Mouse (Mus musculus) splenic B cell, adult 2 months (primary cell): ENCODE measurements around the gene Ifi203.
"Not testable (repeated sequence)": the region's sequence is repeated elsewhere in the genome, so short reads cannot be mapped to it uniquely, and the experiment has no call there.

Source experiments
- DNase-seq: peaks from one replicate; pipeline ENCODE4 v3.0.0-alpha.2; 2011; ENCODE audit warnings: low read depth, low spot score
- H3K27me3 ChIP-seq: 2 replicates; pipeline ENCODE4 v1.6.1; 2012; ENCODE audit warnings: mild to moderate bottlenecking, low read length, moderate library complexity, mixed read lengths; ENCODE audit not compliant: control insufficient read depth, poor library complexity, insufficient read depth, severe bottlenecking
- H3K36me3 ChIP-seq: 2 replicates; pipeline ENCODE4 v1.6.1; 2012; ENCODE audit warnings: mild to moderate bottlenecking, low read length, moderate library complexity, mixed read lengths; ENCODE audit not compliant: control insufficient read depth, poor library complexity, insufficient read depth, severe bottlenecking

The Ifi203 gene

GRCm38 (mm10) chr1:173941924-173942779 is at the start of gene Ifi203, which contains the start of gene Mndal:
TSS of gene Ifi203 (minus strand) at chr1:173942672.
TSS of gene Mndal (minus strand) at chr1:173942491.
- peak; percentile 21 for DNase-seq
- H3K27me3 ChIP-seq, H3K36me3 ChIP-seq: not testable (repeated sequence)

- H3K36me3 ChIP-seq, DNase-seq, H3K27me3 ChIP-seq: not testable (repeated sequence)
These were observed 40.3 kb upstream of the Ifi203 start, which contains the start of gene Ifi202b for GRCm38 (mm10) chr1:173982694-173983305. TSS of gene Ifi202b (minus strand) at chr1:173982744.

GRCm38 (mm10) chr1:173981038-173981437 is 38.6 kb upstream of the Ifi203 start:
- peak; percentile 12 for DNase-seq
- not testable (repeated sequence) for H3K36me3 ChIP-seq, H3K27me3 ChIP-seq

- Histone ChIP-seq H3K27me3 (no peaks in the 10 kb centered on the region), H3K36me3 (no peaks in the 10 kb centered on the region)
- peak; percentile 73 for DNase-seq
These were observed 35.1 kb upstream of the Ifi203 start for GRCm38 (mm10) chr1:173977622-173978021.

GRCm38 (mm10) chr1:173973111-173973510 is 30.6 kb upstream of the Ifi203 start:
- DNase-seq: no peak
- H3K27me3 ChIP-seq: no peaks in the 10 kb centered on the region

GRCm38 (mm10) chr1:173961491-173961890 is 19.0 kb upstream of the Ifi203 start:
- DNase-seq, H3K27me3 ChIP-seq, H3K36me3 ChIP-seq: not testable (repeated sequence)

More at GRCm38 (mm10) chr1:173973111-173973510, 30.6 kb upstream of the Ifi203 start:
- no peaks in the 10 kb centered on the region for H3K36me3 ChIP-seq

- not testable (repeated sequence) for DNase-seq, H3K36me3 ChIP-seq, H3K27me3 ChIP-seq
These were observed 17.5 kb upstream of the Ifi203 start for GRCm38 (mm10) chr1:173959998-173960397.

- not testable (repeated sequence) for H3K27me3 ChIP-seq, H3K36me3 ChIP-seq, DNase-seq
These were observed 13.5 kb upstream of the Ifi203 start for GRCm38 (mm10) chr1:173955839-173956527.

- no peaks in the 10 kb centered on the region for H3K27me3 ChIP-seq
- no peak for DNase-seq
- no peaks in the 10 kb centered on the region for H3K36me3 ChIP-seq
These were observed 12.8 kb upstream of the Ifi203 start for GRCm38 (mm10) chr1:173955071-173955796.

GRCm38 (mm10) chr1:173953563-173953962 is 11.1 kb upstream of the Ifi203 start:
- H3K36me3 ChIP-seq: no peaks in the 10 kb centered on the region
- DNase-seq: no peak

GRCm38 (mm10) chr1:173949044-173949443 is 6.6 kb upstream of the Ifi203 start:
- H3K27me3 ChIP-seq, H3K36me3 ChIP-seq: not testable (repeated sequence)
- DNase-seq: peak; percentile 54

More at GRCm38 (mm10) chr1:173953563-173953962, 11.1 kb upstream of the Ifi203 start:
- no peaks in the 10 kb centered on the region for H3K27me3 ChIP-seq

GRCm38 (mm10) chr1:173942780-173943066 is 251 bp upstream of the Ifi203 start:
- H3K36me3 ChIP-seq, DNase-seq, H3K27me3 ChIP-seq: not testable (repeated sequence)

GRCm38 (mm10) chr1:173941522-173941921 is 950 bp downstream of the Ifi203 start:
- not testable (repeated sequence) for DNase-seq, H3K36me3 ChIP-seq, H3K27me3 ChIP-seq

GRCm38 (mm10) chr1:173919279-173919678 is 23.2 kb downstream of the Ifi203 start:
- H3K36me3 ChIP-seq, H3K27me3 ChIP-seq, DNase-seq: not testable (repeated sequence)
